Comparison of ENCODE assay signal across 8 mouse cellular contexts in the genomic region with DNA sequence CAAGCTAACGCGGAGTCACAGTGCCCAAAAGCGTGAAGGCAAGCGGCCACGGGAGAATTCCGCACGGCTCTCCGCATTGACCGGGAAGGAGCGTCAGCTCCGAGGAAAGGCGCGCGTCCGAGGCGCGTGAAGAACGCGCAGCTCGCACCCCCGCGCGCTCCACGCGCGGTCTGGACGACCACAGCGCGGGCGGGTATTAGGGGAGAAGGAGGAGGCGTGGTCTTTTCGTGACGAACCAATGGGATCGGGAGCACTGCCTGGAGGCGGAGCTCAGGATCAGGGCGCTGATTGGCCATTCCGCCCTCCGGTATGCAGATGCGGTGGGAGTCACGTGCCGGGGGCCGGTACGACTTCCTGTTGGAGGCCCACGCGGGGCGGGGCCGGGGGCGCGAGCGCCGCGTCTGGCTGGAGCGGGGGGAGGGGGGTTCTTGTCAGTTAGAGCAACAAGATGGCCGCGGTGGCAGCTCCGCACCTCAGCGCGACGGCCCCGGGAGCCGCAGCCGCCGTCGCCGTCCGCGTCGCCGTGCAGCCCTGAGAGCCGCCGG. TPM values are rescaled to one million over a fixed set of nuclear protein-coding genes. Genes with fewer than 3 reads are reported as not detected.
DNase-seq lines count a peak whose midpoint lies in the region; ATAC-seq and TF ChIP-seq lines count a peak whose summit lies in the region.

No protein-coding gene starts in this region.

- under 1% methylated on average over 65 of the region's 71 CpGs for WGBS in heart, embryonic 11.5 days (ENCODE audit: insufficient replicate concordance)
- whole genome bisulfite sequencing in kidney, embryonic 16.5 days: 1% methylated on average over 61 of the region's 71 CpGs
- WGBS in liver, adult 2 months: under 1% methylated on average over 71 of the region's 71 CpGs

- no peaks in the 10 kb centered on the region for H3K36me3 ChIP-seq in C2C12 (ENCODE audit: control insufficient read depth, insufficient read depth)
- no peaks in the 10 kb centered on the region for H3K36me3 ChIP-seq in erythroblast, embryonic 14.5 days (ENCODE audit: control insufficient read depth)
- no peaks in the 10 kb centered on the region for H3K36me3 ChIP-seq in heart, embryonic 11.5 days (ENCODE audit: control insufficient read depth, insufficient read depth, low read length)
- no peaks in the 10 kb centered on the region for H3K36me3 ChIP-seq in kidney, embryonic 16.5 days (ENCODE audit: insufficient read depth, low read length)
- no peaks in the 10 kb centered on the region for H3K36me3 ChIP-seq in liver, adult 2 months (ENCODE audit: control insufficient read depth, insufficient read depth, low read length)
- H3K36me3 ChIP-seq in myocyte (ENCODE audit: control insufficient read depth, insufficient read depth): no peaks in the 10 kb centered on the region
- H3K36me3 ChIP-seq in splenic B cell, adult 2 months (ENCODE audit: control insufficient read depth, insufficient read depth, low read length, poor library complexity, severe bottlenecking): no peaks in the 10 kb centered on the region

- no peaks in the 10 kb centered on the region for H3K9me3 ChIP-seq in erythroblast, embryonic 14.5 days (ENCODE audit: control insufficient read depth, low read length)
- H3K9me3 ChIP-seq in heart, embryonic 11.5 days (replicated peaks; ENCODE audit: control insufficient read depth, low read length): no peaks in the 10 kb centered on the region
- H3K9me3 ChIP-seq in kidney, embryonic 16.5 days (ENCODE audit: low read length): no peaks in the 10 kb centered on the region

- H3K4me2 ChIP-seq in heart, embryonic 11.5 days: peak overlapping the region; percentile 95
- H3K4me2 ChIP-seq in kidney, embryonic 16.5 days (replicated peaks; ENCODE audit: low read depth, low read length): peak overlapping the region; percentile 96
- peak overlapping the region; percentile 94 for H3K4me2 ChIP-seq in myocyte (ENCODE audit: low read depth)

- peaks cover 39% of the 10 kb centered on the region for H3K4me1 ChIP-seq in erythroblast, embryonic 14.5 days (ENCODE audit: control insufficient read depth)
- H3K4me1 ChIP-seq in heart, embryonic 11.5 days (ENCODE audit: control insufficient read depth, insufficient read depth, low read length): peaks cover 18% of the 10 kb centered on the region
- H3K4me1 ChIP-seq in kidney, embryonic 16.5 days (ENCODE audit: insufficient read depth, low read length): peaks cover 21% of the 10 kb centered on the region
- H3K4me1 ChIP-seq in liver, adult 2 months (ENCODE audit: control insufficient read depth, insufficient read depth, low read length): peaks cover 16% of the 10 kb centered on the region

- H3K79me2 ChIP-seq in C2C12 (ENCODE audit: control insufficient read depth, insufficient read depth): peaks cover 45% of the 10 kb centered on the region
- H3K79me2 ChIP-seq in liver, adult 2 months (ENCODE audit: control insufficient read depth, insufficient read depth, low read length): peaks cover 17% of the 10 kb centered on the region; the same call in 1 of the 2 replicates
- H3K79me2 ChIP-seq in myocyte (ENCODE audit: control insufficient read depth, insufficient read depth): peaks cover 41% of the 10 kb centered on the region

- TF ChIP-seq POLR2A in brain, embryonic 14.5 days (IDR thresholded peaks at IDR 0.05; ENCODE audit: borderline replicate concordance, extremely low read depth, insufficient read depth, insufficient read length, poor library complexity, severe bottlenecking): peak; percentile 98
- TF ChIP-seq POLR2A in liver, adult 2 months (IDR thresholded peaks at IDR 0.05; ENCODE audit: extremely low read depth, insufficient read depth, low read length): peak; percentile 100
- peak; percentile 80 for TF ChIP-seq POLR2A in myocyte (IDR thresholded peaks at IDR 0.05; ENCODE audit: insufficient read length, low read depth)

- H3K27me3 ChIP-seq in C2C12 (ENCODE audit: control insufficient read depth, insufficient read depth, insufficient read length): peaks cover 5% of the 10 kb centered on the region
- H3K27me3 ChIP-seq in erythroblast, embryonic 14.5 days (ENCODE audit: control insufficient read depth): peaks cover 59% of the 10 kb centered on the region
- 0 out of 2 replicates have a peak, but pooled peaks cover 10% of the 10 kb centered on the region for H3K27me3 ChIP-seq in heart, embryonic 11.5 days (ENCODE audit: control insufficient read depth, insufficient read depth, low read length)
- H3K27me3 ChIP-seq in kidney, embryonic 16.5 days (ENCODE audit: insufficient read depth, low read length): peaks cover 18% of the 10 kb centered on the region
- H3K27me3 ChIP-seq in liver, adult 2 months (ENCODE audit: control insufficient read depth, insufficient read depth, low read length): no peaks in the 10 kb centered on the region
- H3K27me3 ChIP-seq in myocyte (ENCODE audit: control insufficient read depth, insufficient read depth, insufficient read length): peaks cover 4% of the 10 kb centered on the region
- H3K27me3 ChIP-seq in splenic B cell, adult 2 months (ENCODE audit: control insufficient read depth, insufficient read depth, low read length, poor library complexity, severe bottlenecking): no peaks in the 10 kb centered on the region

- DNase-seq in brain, embryonic 14.5 days (ENCODE audit: low read depth): peak; percentile 100
- DNase-seq in liver, adult 2 months (ENCODE audit: extremely low read depth, low read depth, low spot score): peak; percentile 95
- DNase-seq in splenic B cell, adult 2 months (ENCODE audit: low read depth, low spot score): peak; percentile 100

- TF ChIP-seq CTCF in C2C12 (IDR thresholded peaks at IDR 0.05; ENCODE audit: control insufficient read depth, insufficient read depth, insufficient read length): no peak
- no peak for TF ChIP-seq CTCF in brain, embryonic 14.5 days (IDR thresholded peaks at IDR 0.05; ENCODE audit: borderline replicate concordance, extremely low read depth, insufficient read depth, insufficient read length)
- no peak for TF ChIP-seq CTCF in liver, adult 2 months (IDR thresholded peaks at IDR 0.05; ENCODE audit: low read depth, low read length)

- ATAC-seq in heart, embryonic 11.5 days (replicated peaks; ENCODE audit: insufficient number of reproducible peaks, low FRiP score, low TSS enrichment): peak; percentile 98
- ATAC-seq in kidney, embryonic 16.5 days (ENCODE audit: low FRiP score, low TSS enrichment): peak; percentile 97

- H3K4me3 ChIP-seq in C2C12 (ENCODE audit: insufficient read depth, poor library complexity, severe bottlenecking): peak overlapping the region; percentile 65
- peak overlapping the region; percentile 80 for H3K4me3 ChIP-seq in erythroblast, embryonic 14.5 days (replicated peaks)
- H3K4me3 ChIP-seq in heart, embryonic 11.5 days (ENCODE audit: low read depth, low read length): peak overlapping the region; percentile 87
- peak overlapping the region; percentile 85 for H3K4me3 ChIP-seq in kidney, embryonic 16.5 days (ENCODE audit: low read length)
- H3K4me3 ChIP-seq in liver, adult 2 months (ENCODE audit: insufficient read depth, low read depth, low read length): peak overlapping the region; percentile 86
- peak overlapping the region; percentile 74 for H3K4me3 ChIP-seq in myocyte

- peak overlapping the region; percentile 92 for H3K27ac ChIP-seq in heart, embryonic 11.5 days (ENCODE audit: low read depth, low read length)
- H3K27ac ChIP-seq in kidney, embryonic 16.5 days (ENCODE audit: low read length): peak overlapping the region; percentile 91
- H3K27ac ChIP-seq in liver, adult 2 months (replicated peaks; ENCODE audit: insufficient read depth, low read depth, low read length): peak overlapping the region; percentile 68

- H3K9ac ChIP-seq in heart, embryonic 11.5 days (ENCODE audit: low read depth, low read length): peak overlapping the region; percentile 90
- H3K9ac ChIP-seq in kidney, embryonic 16.5 days (replicated peaks; ENCODE audit: low read length): peak overlapping the region; percentile 97
- H3K9ac ChIP-seq in liver, adult 2 months (ENCODE audit: low read depth, low read length): peak overlapping the region; percentile 98

- peaks cover 34% of the 10 kb centered on the region for H3K79me3 ChIP-seq in C2C12 (ENCODE audit: low read depth)

- H3ac ChIP-seq in C2C12 (ENCODE audit: control insufficient read depth, insufficient read length, low read depth) (peak overlapping the region; percentile 99), myocyte (ENCODE audit: control insufficient read depth, insufficient read length) (peak overlapping the region; percentile 95)

TF ChIP-seq in C2C12, 6 proteins besides CTCF, POLR2A, EP300 and RAD21:
- TF ChIP-seq MAX (IDR thresholded peaks at IDR 0.05) (peak; percentile 75), USF1 (IDR thresholded peaks at IDR 0.05; ENCODE audit: low read depth) (peak; percentile 98), MYOG (IDR thresholded peaks at IDR 0.05; ENCODE audit: control insufficient read depth, extremely low read depth, insufficient read length) (no peak)

TF ChIP-seq in myocyte, 11 proteins besides CTCF, POLR2A, EP300 and RAD21:
- TF ChIP-seq SRF (IDR thresholded peaks at IDR 0.05; ENCODE audit: control insufficient read depth, insufficient read length, low read depth) (no peak), USF1 (IDR thresholded peaks at IDR 0.05; ENCODE audit: low read depth) (peak; percentile 97), POLR2AphosphoS2 (IDR thresholded peaks at IDR 0.05; ENCODE audit: insufficient read length, low read depth) (peak; percentile 94), E2F4 (IDR thresholded peaks at IDR 0.05; ENCODE audit: insufficient read depth) (peak; percentile 37), MYOD1 (IDR thresholded peaks at IDR 0.05; ENCODE audit: control insufficient read depth in 1 of 3, insufficient read length in 2 of 3, low read depth in 2 of 3) (no peak), REST (IDR thresholded peaks at IDR 0.05; ENCODE audit: insufficient read depth, insufficient read length) (peak; percentile 25), MYOG (IDR thresholded peaks at IDR 0.05; ENCODE audit: control insufficient read depth in 1 of 3, insufficient read depth in 1 of 3, insufficient read length in 2 of 3, low read depth in 2 of 3) (peak in 1 of 3 experiments; percentile 11), TCF3 (IDR thresholded peaks at IDR 0.05; ENCODE audit: insufficient read length, low read depth) (no peak)

RNA-seq across cellular contexts. Expression of gene Tnrc6c, which starts 0.4 kb away (rescaled TPM):
- polyA plus RNA-seq in C2C12 (2012; fragmentation: generic; extraction: Trizol): 6.3 TPM
- polyA plus RNA-seq in brain, embryonic 14.5 days (2012; rRNA removed): 54.3 and 82.0 TPM in 2 replicates
- polyA plus RNA-seq in erythroblast, embryonic 14.5 days (2012): 0.71 and 0.76 TPM in 2 replicates
- polyA plus RNA-seq in heart, embryonic 11.5 days (2014; fragmentation: Nextera tagmentation; extraction: Ambion mirVana): 7.0 and 8.1 TPM in 2 replicates
- 9.1 and 10.7 TPM in 2 replicates for polyA plus RNA-seq in kidney, embryonic 16.5 days (2015; fragmentation: Nextera tagmentation; extraction: Ambion mirVana)
- total RNA-seq in liver, adult 2 months (2014; rRNA removed): 6.3 and 8.3 TPM in 2 replicates
- polyA plus RNA-seq in liver, adult 2 months (2012; rRNA removed): 4.1 and 5.7 TPM in 2 replicates
- 7.4 TPM for polyA plus RNA-seq in myocyte (2012; fragmentation: generic; extraction: Trizol)

Comparison
In these comparisons a context has a peak if more than half of its experiments do, and no peak if none do; other contexts are left out.
1. Peak in every context shown above with its lines: DNase-seq, ATAC-seq, H3K4me3 ChIP-seq and H3K27ac ChIP-seq.